Mouse (Mus musculus): ENCODE measurements around the gene Ostm1.

Ostm1 gene

GRCm38 (mm10) chr10:42583902-42584435, 347 bp downstream of the Ostm1 start:
- DNase-seq: no peak

GRCm38 (mm10) chr10:42584436-42584983, 888 bp downstream of the Ostm1 start:
- no peak for DNase-seq

GRCm38 (mm10) chr10:42585156-42585555, 1.5 kb downstream of the Ostm1 start:
- DNase-seq: no peak

- no peak for DNase-seq
These were observed 2.1 kb downstream of the Ostm1 start for GRCm38 (mm10) chr10:42585596-42586305.

- DNase-seq: no peak
These were observed 4.5 kb downstream of the Ostm1 start for GRCm38 (mm10) chr10:42587961-42588750.

- no peak for DNase-seq
These were observed 5.9 kb downstream of the Ostm1 start for GRCm38 (mm10) chr10:42589505-42589904.

- no peak for DNase-seq
These were observed 6.9 kb downstream of the Ostm1 start for GRCm38 (mm10) chr10:42590261-42591184.

GRCm38 (mm10) chr10:42591185-42591992, 7.8 kb downstream of the Ostm1 start:
- DNase-seq: no peak

- DNase-seq: no peak
These were observed 8.5 kb downstream of the Ostm1 start for GRCm38 (mm10) chr10:42591993-42592686.

GRCm38 (mm10) chr10:42593201-42593600, 9.6 kb downstream of the Ostm1 start:
- DNase-seq: no peak

GRCm38 (mm10) chr10:42598615-42599014, 15.0 kb downstream of the Ostm1 start:
- DNase-seq: no peak

- peak; percentile 71 for DNase-seq
These were observed 17.9 kb downstream of the Ostm1 start for GRCm38 (mm10) chr10:42601556-42601955.

- peak; percentile 58 for DNase-seq
These were observed 21.3 kb downstream of the Ostm1 start for GRCm38 (mm10) chr10:42604874-42605273.

- DNase-seq: no peak
These were observed 23.1 kb downstream of the Ostm1 start for GRCm38 (mm10) chr10:42606757-42607156.

GRCm38 (mm10) chr10:42613075-42613474, 29.5 kb downstream of the Ostm1 start:
- DNase-seq: no peak

- DNase-seq: no peak
These were observed 30.2 kb downstream of the Ostm1 start for GRCm38 (mm10) chr10:42613639-42614381.

- no peak for DNase-seq
These were observed 31.1 kb downstream of the Ostm1 start for GRCm38 (mm10) chr10:42614766-42615165.

- no peak for DNase-seq
These were observed 34.7 kb downstream of the Ostm1 start for GRCm38 (mm10) chr10:42618291-42618690.

GRCm38 (mm10) chr10:42625907-42626306, 42.3 kb downstream of the Ostm1 start:
- DNase-seq: peak; percentile 74
